Mouse (Mus musculus): ENCODE results near the gene Padi1. TPM values are rescaled to one million over a fixed set of nuclear protein-coding genes. Genes with fewer than 3 reads are reported as not detected.
A peak's percentile ranks its signal among the peaks of the same experiment; 100 is the strongest.

Padi1 gene
- polyA plus RNA-seq, 1 experiment from 2014 or later, result 0.19 TPM

GRCm38 (mm10) chr4:140877441-140877840 is 31.9 kb upstream of the Padi1 start:
- no peak for ATAC-seq (ENCODE audit: low FRiP score)
- Histone ChIP-seq H3K36me3 (no peaks in the 10 kb centered on the region), H3K4me2 (replicated peaks) (no peak overlapping the region), H3K27ac (no peak overlapping the region), H3K9me3 (replicated peaks) (peaks cover 10% of the 10 kb centered on the region), H3K27me3 (no peaks in the 10 kb centered on the region), H3K4me1 (peaks cover 5% of the 10 kb centered on the region), H3K4me3 (no peak overlapping the region), H3K9ac (no peak overlapping the region)
- WGBS, result 61% methylated on average over 9 of the region's 9 CpGs

DNA sequence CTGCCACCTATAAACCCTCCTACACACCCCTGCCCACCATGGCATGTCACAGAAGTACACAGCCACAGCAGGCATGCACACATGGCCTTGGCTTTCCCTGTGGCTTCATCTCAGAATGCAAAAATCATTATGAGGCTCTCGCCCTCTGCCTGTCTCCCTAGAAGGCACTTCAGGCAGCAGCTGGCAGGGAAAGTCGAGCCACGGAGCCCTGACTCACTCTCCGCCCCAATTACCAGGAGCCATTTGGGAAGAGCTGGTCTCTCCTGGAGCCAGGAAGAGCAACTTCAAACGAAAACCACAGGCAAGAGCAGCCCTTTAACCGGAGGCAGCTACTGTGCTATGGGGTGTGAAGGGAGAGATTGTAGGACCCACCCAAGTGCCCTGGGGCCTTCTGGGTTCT is 31.1 kb upstream of the Padi1 start:
- no peak overlapping the region for H3K27ac ChIP-seq
- H3K27me3 ChIP-seq, result no peaks in the 10 kb centered on the region
- H3K4me2 ChIP-seq (replicated peaks), result no peak overlapping the region
- peaks cover 5% of the 10 kb centered on the region for H3K4me1 ChIP-seq
- H3K9me3 ChIP-seq (replicated peaks), result peaks cover 6% of the 10 kb centered on the region
- no peak for ATAC-seq (ENCODE audit: low FRiP score)
- H3K9ac ChIP-seq, result no peak overlapping the region
- H3K4me3 ChIP-seq, result no peak overlapping the region
- WGBS, result 70% methylated on average over 6 of the region's 6 CpGs
- H3K36me3 ChIP-seq, result no peaks in the 10 kb centered on the region

DNA sequence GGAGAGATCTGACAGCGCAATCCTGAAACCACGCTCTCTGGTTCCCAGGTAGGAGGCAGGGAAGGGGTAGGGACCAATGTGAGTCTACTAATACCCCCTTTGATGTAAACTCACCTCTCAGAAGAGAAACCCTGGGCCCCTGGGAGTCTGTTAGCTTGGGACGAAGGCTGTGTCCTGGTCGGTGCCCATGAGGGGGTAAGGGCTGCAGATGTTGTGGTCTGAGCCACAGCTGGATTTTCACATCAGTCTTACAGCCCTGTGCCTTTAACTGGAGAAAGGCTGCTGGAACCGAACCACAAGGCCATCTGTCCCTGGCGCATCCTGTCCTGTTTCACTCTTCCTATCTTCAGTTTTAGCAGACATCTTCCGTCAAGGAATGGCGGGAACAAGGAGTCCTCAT is 30.6 kb upstream of the Padi1 start:
- WGBS, result 92% methylated on average over 8 of the region's 8 CpGs
- no peak for ATAC-seq (ENCODE audit: low FRiP score)

DNA sequence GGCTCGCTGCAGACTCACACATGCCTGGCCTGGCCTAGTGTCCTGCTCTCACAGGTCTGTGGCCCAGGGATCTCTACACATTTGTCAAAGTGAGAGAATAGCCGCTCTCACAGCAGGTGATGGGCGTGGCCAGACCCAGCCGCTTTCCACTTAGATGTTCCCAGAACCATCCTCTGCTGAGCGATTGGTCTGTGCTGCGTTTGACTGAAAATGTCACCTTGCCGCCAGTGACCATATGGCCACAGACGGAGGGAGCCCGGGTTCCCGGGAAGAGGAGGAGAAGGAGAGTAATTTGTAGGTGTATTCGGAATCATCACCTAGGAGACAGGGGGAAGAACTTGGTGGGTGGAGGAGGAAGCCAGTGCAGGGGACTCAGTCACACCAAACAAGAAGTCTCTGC is 27.4 kb upstream of the Padi1 start:
- Histone ChIP-seq H3K36me3 (no peaks in the 10 kb centered on the region), H3K4me1 (peaks cover 15% of the 10 kb centered on the region), H3K27ac (no peak overlapping the region), H3K9me3 (replicated peaks) (peaks cover 6% of the 10 kb centered on the region), H3K27me3 (peaks cover 8% of the 10 kb centered on the region), H3K9ac (no peak overlapping the region), H3K4me3 (no peak overlapping the region), H3K4me2 (replicated peaks) (no peak overlapping the region)
- WGBS, result 71% methylated on average over 11 of the region's 11 CpGs
- ATAC-seq (ENCODE audit: low FRiP score), result no peak

More for the DNA sequence above, 30.6 kb upstream of the Padi1 start:
- no peak overlapping the region for H3K27ac ChIP-seq
- no peak overlapping the region for H3K9ac ChIP-seq
- H3K36me3 ChIP-seq, result no peaks in the 10 kb centered on the region
- H3K9me3 ChIP-seq (replicated peaks), result peaks cover 6% of the 10 kb centered on the region
- no peak overlapping the region for H3K4me3 ChIP-seq
- H3K27me3 ChIP-seq, result no peaks in the 10 kb centered on the region
- H3K4me1 ChIP-seq, result peaks cover 5% of the 10 kb centered on the region
- no peak overlapping the region for H3K4me2 ChIP-seq (replicated peaks)

- WGBS, result 86% methylated on average over 5 of the region's 5 CpGs
Measured at GRCm38 (mm10) chr4:140872686-140872992, 27.1 kb upstream of the Padi1 start.

GRCm38 (mm10) chr4:140871851-140872685 is 26.5 kb upstream of the Padi1 start:
- Histone ChIP-seq H3K36me3 (no peaks in the 10 kb centered on the region), H3K9me3 (replicated peaks) (peaks cover 6% of the 10 kb centered on the region), H3K9ac (no peak overlapping the region), H3K4me3 (no peak overlapping the region), H3K27me3 (peaks cover 8% of the 10 kb centered on the region), H3K27ac (no peak overlapping the region), H3K4me1 (peaks cover 11% of the 10 kb centered on the region), H3K4me2 (replicated peaks) (no peak overlapping the region)
- 87% methylated on average over 8 of the region's 8 CpGs for WGBS
- no peak for ATAC-seq (ENCODE audit: low FRiP score)

More at GRCm38 (mm10) chr4:140872686-140872992, 27.1 kb upstream of the Padi1 start:
- no peaks in the 10 kb centered on the region for H3K36me3 ChIP-seq
- H3K9me3 ChIP-seq (replicated peaks), result peaks cover 6% of the 10 kb centered on the region
- no peak overlapping the region for H3K4me2 ChIP-seq (replicated peaks)
- no peak for ATAC-seq (ENCODE audit: low FRiP score)
- no peak overlapping the region for H3K4me3 ChIP-seq
- H3K4me1 ChIP-seq, result peaks cover 14% of the 10 kb centered on the region
- peaks cover 8% of the 10 kb centered on the region for H3K27me3 ChIP-seq
- H3K9ac ChIP-seq, result no peak overlapping the region
- H3K27ac ChIP-seq, result no peak overlapping the region

- Histone ChIP-seq H3K27me3 (peaks cover 8% of the 10 kb centered on the region), H3K27ac (no peak overlapping the region), H3K4me3 (no peak overlapping the region), H3K9ac (no peak overlapping the region), H3K4me1 (peaks cover 11% of the 10 kb centered on the region; the same call in 1 of the 2 replicates), H3K4me2 (replicated peaks) (no peak overlapping the region), H3K9me3 (replicated peaks) (peaks cover 6% of the 10 kb centered on the region), H3K36me3 (no peaks in the 10 kb centered on the region)
- ATAC-seq (ENCODE audit: low FRiP score), result no peak
- WGBS, result 86% methylated on average over 3 of the region's 3 CpGs
Measured at GRCm38 (mm10) chr4:140871376-140871775, 25.8 kb upstream of the Padi1 start.

DNA sequence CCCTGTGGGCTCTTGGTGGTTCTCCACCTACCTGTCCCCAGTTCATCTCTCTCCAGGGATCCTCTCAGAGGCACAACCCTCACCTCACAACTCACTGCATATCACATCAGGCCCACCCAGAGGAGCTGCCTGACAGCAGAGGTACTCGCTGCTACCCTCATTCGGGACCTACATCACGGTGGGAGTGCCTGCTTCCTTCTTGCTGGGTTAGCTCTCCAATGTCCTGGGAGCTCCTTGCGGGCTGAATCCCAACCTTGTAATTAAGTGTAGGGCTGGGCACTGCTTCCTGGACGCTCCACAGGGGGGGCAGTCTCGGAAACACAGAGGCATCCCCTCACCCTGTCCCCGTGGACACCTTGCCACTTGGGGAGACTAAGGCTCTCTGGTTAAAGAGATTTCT is 25.3 kb upstream of the Padi1 start:
- H3K9me3 ChIP-seq (replicated peaks), result peaks cover 6% of the 10 kb centered on the region
- H3K27ac ChIP-seq, result no peak overlapping the region
- H3K4me2 ChIP-seq (replicated peaks), result no peak overlapping the region
- ATAC-seq (ENCODE audit: low FRiP score), result no peak
- no peak overlapping the region for H3K4me3 ChIP-seq
- H3K36me3 ChIP-seq, result no peaks in the 10 kb centered on the region
- H3K9ac ChIP-seq, result no peak overlapping the region
- 83% methylated on average over 7 of the region's 7 CpGs for WGBS
- peaks cover 8% of the 10 kb centered on the region for H3K27me3 ChIP-seq
- peaks cover 11% of the 10 kb centered on the region; the same call in 1 of the 2 replicates for H3K4me1 ChIP-seq

DNA sequence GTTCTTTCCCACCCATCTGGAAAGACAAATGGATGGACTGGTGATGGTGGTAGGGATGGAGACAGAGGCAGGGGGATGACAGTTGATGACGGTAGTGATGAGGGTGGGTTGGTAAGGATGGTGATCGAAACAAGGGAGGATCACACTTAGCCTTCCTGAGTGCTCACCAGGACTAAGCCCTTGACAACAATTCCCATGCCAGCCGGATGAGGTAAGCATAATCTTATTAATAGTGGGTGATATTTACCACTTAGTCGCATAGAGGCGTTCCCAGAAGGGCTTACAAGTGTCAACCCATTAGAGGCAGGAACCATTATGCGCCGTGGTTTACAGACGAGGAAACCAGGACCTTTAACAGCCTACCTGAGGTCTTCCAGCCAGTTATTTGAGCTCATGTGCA is 24.4 kb upstream of the Padi1 start:
- WGBS, result 93% methylated on average over 8 of the region's 8 CpGs
- H3K27me3 ChIP-seq, result peaks cover 8% of the 10 kb centered on the region
- no peaks in the 10 kb centered on the region for H3K36me3 ChIP-seq
- H3K9ac ChIP-seq, result no peak overlapping the region
- peaks cover 11% of the 10 kb centered on the region; the same call in 1 of the 2 replicates for H3K4me1 ChIP-seq
- H3K27ac ChIP-seq, result no peak overlapping the region
- ATAC-seq (ENCODE audit: low FRiP score), result no peak
- no peak overlapping the region for H3K4me3 ChIP-seq
- peaks cover 6% of the 10 kb centered on the region for H3K9me3 ChIP-seq (replicated peaks)
- H3K4me2 ChIP-seq (replicated peaks), result no peak overlapping the region

DNA sequence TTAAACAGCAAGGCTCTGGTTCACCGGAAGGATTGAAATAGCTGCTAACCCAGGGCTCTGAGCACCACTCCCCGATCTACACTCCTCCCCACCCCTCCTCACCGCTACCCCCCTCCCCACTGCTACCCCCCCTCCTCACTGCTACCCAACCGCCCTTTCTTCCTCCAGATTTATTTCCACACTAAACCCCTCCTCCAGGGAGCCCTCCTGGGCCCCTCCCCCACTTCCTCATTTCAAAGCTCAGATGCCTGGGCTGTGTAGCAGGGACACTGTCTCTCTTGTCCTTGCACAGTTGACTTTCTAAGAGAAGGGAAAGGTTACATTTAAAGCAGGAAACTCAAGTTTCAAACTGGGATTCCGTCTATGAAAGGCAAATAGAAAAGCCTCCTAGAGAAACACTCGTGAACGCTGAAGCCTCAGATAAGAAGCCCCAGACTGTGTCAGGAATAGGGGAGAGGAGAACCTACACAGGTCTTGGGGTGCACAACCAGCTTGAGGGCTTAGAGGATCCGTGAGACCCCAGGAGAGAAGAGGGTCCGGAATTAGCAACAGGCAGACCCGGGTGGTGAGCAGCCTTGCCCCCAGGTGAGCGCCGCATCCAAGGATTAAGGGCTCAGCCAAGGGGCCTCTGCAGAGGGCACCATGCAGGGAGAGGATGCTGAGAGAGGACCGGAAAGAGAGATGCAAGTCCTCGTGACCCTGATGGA is 23.1 kb upstream of the Padi1 start:
- Histone ChIP-seq H3K9me3 (replicated peaks) (peaks cover 6% of the 10 kb centered on the region), H3K27ac (no peak overlapping the region), H3K4me2 (replicated peaks) (peak overlapping the region; percentile 23), H3K27me3 (peaks cover 8% of the 10 kb centered on the region), H3K4me3 (no peak overlapping the region), H3K36me3 (no peaks in the 10 kb centered on the region), H3K4me1 (peaks cover 11% of the 10 kb centered on the region; the same call in 1 of the 2 replicates), H3K9ac (peak overlapping the region; percentile 0; the same call in 1 of the 2 replicates)
- 6% methylated on average over 14 of the region's 14 CpGs for WGBS
- ATAC-seq (ENCODE audit: low FRiP score), result no peak

GRCm38 (mm10) chr4:140862036-140862650 is 16.6 kb upstream of the Padi1 start:
- Histone ChIP-seq H3K36me3 (no peaks in the 10 kb centered on the region), H3K9ac (no peak overlapping the region), H3K9me3 (replicated peaks) (no peaks in the 10 kb centered on the region), H3K4me1 (no peaks in the 10 kb centered on the region), H3K27me3 (no peaks in the 10 kb centered on the region), H3K4me3 (no peak overlapping the region), H3K4me2 (replicated peaks) (no peak overlapping the region), H3K27ac (no peak overlapping the region)
- no peak for ATAC-seq (ENCODE audit: low FRiP score)
- 83% methylated on average over 11 of the region's 11 CpGs for WGBS

DNA sequence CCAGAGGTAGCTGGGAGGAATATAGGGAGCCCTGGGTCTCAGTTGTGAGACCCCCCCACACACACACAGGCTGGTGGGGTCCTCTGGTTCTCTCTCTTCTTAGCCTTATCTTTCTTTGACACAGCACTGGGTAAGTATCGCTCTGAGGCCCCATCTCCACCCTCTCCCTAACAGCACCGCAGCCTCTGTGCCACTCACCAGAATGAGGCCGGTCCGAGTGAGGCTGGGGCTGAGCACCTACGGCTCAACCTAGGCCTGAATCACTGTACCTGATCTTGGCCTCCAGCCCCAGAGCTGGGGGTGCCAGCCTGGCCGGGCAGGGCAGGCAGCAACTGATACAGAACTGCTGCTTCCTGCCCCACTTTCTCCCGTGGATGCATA is 15.2 kb upstream of the Padi1 start:
- Histone ChIP-seq H3K4me2 (replicated peaks) (no peak overlapping the region), H3K9me3 (replicated peaks) (no peaks in the 10 kb centered on the region), H3K36me3 (no peaks in the 10 kb centered on the region), H3K9ac (no peak overlapping the region), H3K4me3 (no peak overlapping the region), H3K4me1 (no peaks in the 10 kb centered on the region), H3K27ac (no peak overlapping the region), H3K27me3 (no peaks in the 10 kb centered on the region)
- no peak for ATAC-seq (ENCODE audit: low FRiP score)
- 86% methylated on average over 7 of the region's 7 CpGs for WGBS
